Mouse (Mus musculus): ENCODE data around the gene Gfi1b. TPM values are rescaled to one million over a fixed set of nuclear protein-coding genes. Genes with fewer than 3 reads are reported as not detected.
A peak's percentile ranks its signal among the peaks of the same experiment; 100 is the strongest.

Gfi1b gene
- polyA plus RNA-seq, 1 experiment: not detected

GRCm38 (mm10) chr2:28585730-28586129 is 36.1 kb downstream of the Gfi1b start:
- Histone ChIP-seq H3K79me3 (ENCODE audit: low read depth) (peaks cover 15% of the 10 kb centered on the region), H3ac (ENCODE audit: control insufficient read depth, insufficient read length, low read depth) (no peak overlapping the region), H3K36me3 (ENCODE audit: control insufficient read depth, insufficient read depth) (no peaks in the 10 kb centered on the region), H3K4me3 (ENCODE audit: insufficient read depth, poor library complexity, severe bottlenecking) (no peak overlapping the region), H3K79me2 (ENCODE audit: control insufficient read depth, insufficient read depth) (peaks cover 20% of the 10 kb centered on the region), H3K27me3 (ENCODE audit: control insufficient read depth, insufficient read depth, insufficient read length) (no peaks in the 10 kb centered on the region)
- TF ChIP-seq CTCF (IDR thresholded peaks at IDR 0.05; ENCODE audit: control insufficient read depth, insufficient read depth, insufficient read length) (no peak), FOSL1 (IDR thresholded peaks at IDR 0.05; ENCODE audit: insufficient read depth, low read length, poor library complexity, severe bottlenecking) (no peak), MYOG (IDR thresholded peaks at IDR 0.05; ENCODE audit: control insufficient read depth, extremely low read depth, insufficient read length) (no peak), CEBPB (IDR thresholded peaks at IDR 0.05; ENCODE audit: low read depth) (no peak), USF1 (IDR thresholded peaks at IDR 0.05; ENCODE audit: low read depth) (no peak), MYOD1 (IDR thresholded peaks at IDR 0.05; ENCODE audit: control insufficient read depth, insufficient read length, low read depth) (no peak), MAX (IDR thresholded peaks at IDR 0.05) (no peak)

- TF ChIP-seq MYOG (IDR thresholded peaks at IDR 0.05; ENCODE audit: control insufficient read depth, extremely low read depth, insufficient read length) (no peak), CTCF (IDR thresholded peaks at IDR 0.05; ENCODE audit: control insufficient read depth, insufficient read depth, insufficient read length) (peak; percentile 98), MAX (IDR thresholded peaks at IDR 0.05) (peak; percentile 50)
- Histone ChIP-seq H3K27me3 (ENCODE audit: control insufficient read depth, insufficient read depth, insufficient read length) (no peaks in the 10 kb centered on the region), H3K79me2 (ENCODE audit: control insufficient read depth, insufficient read depth) (peaks cover 24% of the 10 kb centered on the region), H3K4me3 (ENCODE audit: insufficient read depth, poor library complexity, severe bottlenecking) (no peak overlapping the region), H3K36me3 (ENCODE audit: control insufficient read depth, insufficient read depth) (no peaks in the 10 kb centered on the region), H3K79me3 (ENCODE audit: low read depth) (peaks cover 17% of the 10 kb centered on the region), H3ac (ENCODE audit: control insufficient read depth, insufficient read length, low read depth) (no peak overlapping the region)
Observed at GRCm38 (mm10) chr2:28585043-28585571, 36.7 kb downstream of the Gfi1b start.

GRCm38 (mm10) chr2:28583651-28584050 is 38.1 kb downstream of the Gfi1b start, which contains the start of gene Gtf3c5:
Gene Gtf3c5 (minus strand): TSS chr2:28583751.
- Histone ChIP-seq H3ac (ENCODE audit: control insufficient read depth, insufficient read length, low read depth) (peak within 1 kb of the TSS; percentile 90), H3K4me3 (ENCODE audit: insufficient read depth, poor library complexity, severe bottlenecking) (peak within 1 kb of the TSS; percentile 91), H3K27me3 (ENCODE audit: control insufficient read depth, insufficient read depth, insufficient read length) (no peaks in the 10 kb centered on the region), H3K79me3 (ENCODE audit: low read depth) (peaks cover 18% of the 10 kb centered on the region), H3K36me3 (ENCODE audit: control insufficient read depth, insufficient read depth) (peaks cover 13% of the 10 kb centered on the region), H3K79me2 (ENCODE audit: control insufficient read depth, insufficient read depth) (peaks cover 29% of the 10 kb centered on the region)
- TF ChIP-seq CEBPB (IDR thresholded peaks at IDR 0.05; ENCODE audit: low read depth) (no peak), MYOG (IDR thresholded peaks at IDR 0.05; ENCODE audit: control insufficient read depth, extremely low read depth, insufficient read length) (no peak)

GRCm38 (mm10) chr2:28582647-28583353 is 39.0 kb downstream of the Gfi1b start:
- peaks cover 22% of the 10 kb centered on the region for H3K36me3 ChIP-seq (ENCODE audit: control insufficient read depth, insufficient read depth)
- TF ChIP-seq MYOD1 (IDR thresholded peaks at IDR 0.05; ENCODE audit: control insufficient read depth, insufficient read length, low read depth) (no peak), FOSL1 (IDR thresholded peaks at IDR 0.05; ENCODE audit: insufficient read depth, low read length, poor library complexity, severe bottlenecking) (no peak), CEBPB (IDR thresholded peaks at IDR 0.05; ENCODE audit: low read depth) (no peak), MAX (IDR thresholded peaks at IDR 0.05) (peak; percentile 36), MYOG (IDR thresholded peaks at IDR 0.05; ENCODE audit: control insufficient read depth, extremely low read depth, insufficient read length) (no peak), USF1 (IDR thresholded peaks at IDR 0.05; ENCODE audit: low read depth) (no peak), CTCF (IDR thresholded peaks at IDR 0.05; ENCODE audit: control insufficient read depth, insufficient read depth, insufficient read length) (no peak)
- H3K79me2 ChIP-seq (ENCODE audit: control insufficient read depth, insufficient read depth): peaks cover 29% of the 10 kb centered on the region
- peaks cover 18% of the 10 kb centered on the region for H3K79me3 ChIP-seq (ENCODE audit: low read depth)
- peak overlapping the region; percentile 90 for H3ac ChIP-seq (ENCODE audit: control insufficient read depth, insufficient read length, low read depth)
- H3K4me3 ChIP-seq (ENCODE audit: insufficient read depth, poor library complexity, severe bottlenecking): peak overlapping the region; percentile 91
- no peaks in the 10 kb centered on the region for H3K27me3 ChIP-seq (ENCODE audit: control insufficient read depth, insufficient read depth, insufficient read length)

GRCm38 (mm10) chr2:28578003-28578402 is 43.8 kb downstream of the Gfi1b start:
- Histone ChIP-seq H3K36me3 (ENCODE audit: control insufficient read depth, insufficient read depth) (peaks cover 65% of the 10 kb centered on the region), H3ac (ENCODE audit: control insufficient read depth, insufficient read length, low read depth) (no peak overlapping the region), H3K4me3 (ENCODE audit: insufficient read depth, poor library complexity, severe bottlenecking) (no peak overlapping the region), H3K27me3 (ENCODE audit: control insufficient read depth, insufficient read depth, insufficient read length) (no peaks in the 10 kb centered on the region), H3K79me2 (ENCODE audit: control insufficient read depth, insufficient read depth) (peaks cover 29% of the 10 kb centered on the region), H3K79me3 (ENCODE audit: low read depth) (peaks cover 18% of the 10 kb centered on the region)
- TF ChIP-seq MYOG (IDR thresholded peaks at IDR 0.05; ENCODE audit: control insufficient read depth, extremely low read depth, insufficient read length) (no peak), CTCF (IDR thresholded peaks at IDR 0.05; ENCODE audit: control insufficient read depth, insufficient read depth, insufficient read length) (peak; percentile 25), FOSL1 (IDR thresholded peaks at IDR 0.05; ENCODE audit: insufficient read depth, low read length, poor library complexity, severe bottlenecking) (no peak), USF1 (IDR thresholded peaks at IDR 0.05; ENCODE audit: low read depth) (no peak), MYOD1 (IDR thresholded peaks at IDR 0.05; ENCODE audit: control insufficient read depth, insufficient read length, low read depth) (no peak)

GRCm38 (mm10) chr2:28576815-28577214 is 45.0 kb downstream of the Gfi1b start:
- no peak overlapping the region for H3ac ChIP-seq (ENCODE audit: control insufficient read depth, insufficient read length, low read depth)
- H3K36me3 ChIP-seq (ENCODE audit: control insufficient read depth, insufficient read depth): peaks cover 76% of the 10 kb centered on the region

More at GRCm38 (mm10) chr2:28576815-28577214, 45.0 kb downstream of the Gfi1b start:
- Histone ChIP-seq H3K79me3 (ENCODE audit: low read depth) (peaks cover 11% of the 10 kb centered on the region), H3K4me3 (ENCODE audit: insufficient read depth, poor library complexity, severe bottlenecking) (no peak overlapping the region), H3K79me2 (ENCODE audit: control insufficient read depth, insufficient read depth) (peaks cover 20% of the 10 kb centered on the region), H3K27me3 (ENCODE audit: control insufficient read depth, insufficient read depth, insufficient read length) (no peaks in the 10 kb centered on the region)
- TF ChIP-seq MYOD1 (IDR thresholded peaks at IDR 0.05; ENCODE audit: control insufficient read depth, insufficient read length, low read depth): no peak
- no peak for TF ChIP-seq FOSL1 (IDR thresholded peaks at IDR 0.05; ENCODE audit: insufficient read depth, low read length, poor library complexity, severe bottlenecking)
- no peak for TF ChIP-seq MYOG (IDR thresholded peaks at IDR 0.05; ENCODE audit: control insufficient read depth, extremely low read depth, insufficient read length)
- no peak for TF ChIP-seq USF1 (IDR thresholded peaks at IDR 0.05; ENCODE audit: low read depth)
- TF ChIP-seq MAX (IDR thresholded peaks at IDR 0.05): no peak
- TF ChIP-seq CTCF (IDR thresholded peaks at IDR 0.05; ENCODE audit: control insufficient read depth, insufficient read depth, insufficient read length): no peak
- no peak for TF ChIP-seq CEBPB (IDR thresholded peaks at IDR 0.05; ENCODE audit: low read depth)
